Mouse (Mus musculus): Measurements from ENCODE around the gene Crnkl1. TPM values are rescaled to one million over a fixed set of nuclear protein-coding genes. Genes with fewer than 3 reads are reported as not detected.
A peak's percentile ranks its signal among the peaks of the same experiment; 100 is the strongest.

The Crnkl1 gene
- total RNA-seq, 1 experiment = 35.0 TPM

GRCm38 (mm10) chr2:145884913-145885785, 49.7 kb downstream of the Crnkl1 start:
- in situ Hi-C loops (cut with MboI; ENCODE audit: low sequenced_read_pairs in 2 of 2, unreplicated experiment in 2 of 2) = no loop called here
- DNase-seq (ENCODE audit: low read depth, low spot score) = no peak
- H3K4me3 ChIP-seq (ENCODE audit: insufficient read depth in 1 of 2, low read depth in 1 of 2, low read length in 2 of 2, poor library complexity in 1 of 2, severe bottlenecking in 1 of 2) = no peak overlapping the region
- no peaks in the 10 kb centered on the region; the same call in 1 of the 2 replicates for H3K36me3 ChIP-seq (ENCODE audit: control insufficient read depth, insufficient read depth, low read length, poor library complexity, severe bottlenecking)
- TF ChIP-seq ZNF384 (IDR thresholded peaks at IDR 0.05; ENCODE audit: low read depth, low read length) (no peak), MAFK (IDR thresholded peaks at IDR 0.05; ENCODE audit: insufficient read depth, low read depth, low read length) (no peak), CHD2 (IDR thresholded peaks at IDR 0.05; ENCODE audit: low read depth, low read length) (no peak), ZC3H11A (IDR thresholded peaks at IDR 0.05; ENCODE audit: borderline replicate concordance, low read depth, low read length) (no peak)
- H3K4me1 ChIP-seq (ENCODE audit: control insufficient read depth in 2 of 2, insufficient read depth in 2 of 2, low read length in 2 of 2, poor library complexity in 1 of 2) = peaks cover 5 to 23% of the 10 kb centered on the region in 2 experiments
- peak overlapping the region; percentile 83; the same call in 1 of the 2 replicates for H3K27ac ChIP-seq (ENCODE audit: insufficient read depth, low read depth, low read length, poor library complexity, severe bottlenecking)
- H3K9ac ChIP-seq (ENCODE audit: insufficient read depth, low read depth, low read length, poor library complexity, severe bottlenecking) = peak overlapping the region; percentile 3; the same call in 1 of the 2 replicates
- no peaks in the 10 kb centered on the region for H3K9me3 ChIP-seq (ENCODE audit: control insufficient read depth, insufficient read depth, low read depth, low read length)

DNA sequence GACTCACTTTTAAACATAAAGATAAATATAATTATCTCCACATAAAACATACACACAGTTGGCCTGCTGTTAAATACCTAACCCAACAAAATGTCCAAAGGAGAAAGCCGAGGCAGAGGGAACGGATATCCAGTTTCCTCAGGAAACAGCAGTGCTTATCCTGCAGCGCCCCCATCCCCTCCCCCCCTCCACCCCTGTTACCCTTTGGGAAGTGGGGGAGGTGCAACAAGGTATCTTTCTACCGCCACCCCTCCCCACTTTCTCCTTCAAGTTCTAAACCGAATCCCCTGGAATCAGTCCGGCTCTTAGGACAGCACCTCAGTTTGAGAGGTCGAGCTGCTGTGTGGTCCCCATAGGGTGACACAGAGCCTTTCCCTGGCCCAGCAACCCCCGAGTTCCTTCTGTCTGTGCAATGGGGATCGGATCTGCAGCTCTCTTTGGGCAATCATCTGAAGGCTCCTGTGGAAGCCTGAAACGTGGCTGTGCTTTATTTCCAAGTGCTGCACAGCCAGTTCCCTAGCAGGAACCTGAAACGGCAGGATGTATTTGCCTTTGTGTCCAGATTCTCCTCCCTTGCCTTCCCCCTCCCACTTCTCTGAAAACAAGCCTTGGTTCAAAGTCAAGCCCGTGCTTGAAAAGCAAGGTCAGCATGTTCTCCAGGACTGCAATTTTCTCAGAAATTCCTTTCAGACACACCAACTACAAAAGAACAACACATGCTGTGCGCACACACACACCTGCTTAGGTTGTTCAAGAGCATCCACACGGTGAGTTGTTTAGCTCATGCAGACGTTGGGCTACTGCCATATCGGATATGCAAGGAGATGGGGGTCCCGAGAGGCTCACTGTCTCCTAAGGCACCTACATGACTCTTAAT, 50.5 kb downstream of the Crnkl1 start:
- TF ChIP-seq MAFK (IDR thresholded peaks at IDR 0.05; ENCODE audit: insufficient read depth, low read depth, low read length) = peak; percentile 71
- no peak for TF ChIP-seq ZNF384 (IDR thresholded peaks at IDR 0.05; ENCODE audit: low read depth, low read length)
- Histone ChIP-seq H3K4me1 (ENCODE audit: control insufficient read depth in 2 of 2, insufficient read depth in 2 of 2, low read length in 2 of 2, poor library complexity in 1 of 2) (peaks cover 5 to 23% of the 10 kb centered on the region in 2 experiments), H3K36me3 (ENCODE audit: control insufficient read depth, insufficient read depth, low read length, poor library complexity, severe bottlenecking) (no peaks in the 10 kb centered on the region; the same call in 1 of the 2 replicates), H3K27ac (ENCODE audit: insufficient read depth, low read depth, low read length, poor library complexity, severe bottlenecking) (peak overlapping the region; percentile 83), H3K9ac (ENCODE audit: insufficient read depth, low read depth, low read length, poor library complexity, severe bottlenecking) (peak overlapping the region; percentile 59; the same call in 1 of the 2 replicates), H3K4me3 (ENCODE audit: insufficient read depth in 1 of 2, low read depth in 1 of 2, low read length in 2 of 2, poor library complexity in 1 of 2, severe bottlenecking in 1 of 2) (peak overlapping the region; percentile 0 to 5; a peak in 3 of 4 replicates), H3K9me3 (ENCODE audit: control insufficient read depth, insufficient read depth, low read depth, low read length) (no peaks in the 10 kb centered on the region)
- DNase-seq (ENCODE audit: low read depth, low spot score) = no peak
- in situ Hi-C loops (cut with MboI; ENCODE audit: low sequenced_read_pairs in 2 of 2, unreplicated experiment in 2 of 2) = no loop called here

DNA sequence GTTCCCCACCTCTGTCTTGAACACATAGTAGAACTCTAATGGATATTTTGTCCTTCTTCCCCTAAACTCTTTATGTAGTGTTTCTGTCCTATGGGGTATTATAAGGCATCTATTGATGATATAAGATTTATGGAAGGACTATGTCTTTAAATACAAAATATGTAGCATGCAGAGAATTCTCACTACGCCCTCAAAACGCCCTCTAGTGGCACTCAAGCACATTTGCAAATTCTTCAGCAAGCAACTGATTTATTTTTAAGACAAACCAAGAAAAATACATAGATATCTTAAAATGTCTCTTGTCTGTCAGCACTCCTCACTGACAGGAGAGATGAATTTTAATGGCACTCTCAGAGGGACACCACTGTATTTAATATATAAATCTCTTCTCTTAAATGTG, 52.4 kb downstream of the Crnkl1 start:
- no peak for DNase-seq (ENCODE audit: low read depth, low spot score)
- no peak overlapping the region for H3K9ac ChIP-seq (ENCODE audit: insufficient read depth, low read depth, low read length, poor library complexity, severe bottlenecking)
- H3K4me3 ChIP-seq (ENCODE audit: insufficient read depth in 1 of 2, low read depth in 1 of 2, low read length in 2 of 2, poor library complexity in 1 of 2, severe bottlenecking in 1 of 2) = no peak overlapping the region
- H3K27ac ChIP-seq (ENCODE audit: insufficient read depth, low read depth, low read length, poor library complexity, severe bottlenecking) = no peak overlapping the region
- H3K36me3 ChIP-seq (ENCODE audit: control insufficient read depth, insufficient read depth, low read length, poor library complexity, severe bottlenecking) = no peaks in the 10 kb centered on the region; the same call in 1 of the 2 replicates
- H3K9me3 ChIP-seq (ENCODE audit: control insufficient read depth, insufficient read depth, low read depth, low read length) = no peaks in the 10 kb centered on the region
- H3K4me1 ChIP-seq (ENCODE audit: control insufficient read depth in 2 of 2, insufficient read depth in 2 of 2, low read length in 2 of 2, poor library complexity in 1 of 2) = peaks cover 5 to 16% of the 10 kb centered on the region in 2 experiments
- in situ Hi-C loops (cut with MboI; ENCODE audit: low sequenced_read_pairs in 2 of 2, unreplicated experiment in 2 of 2) = no loop called here
- TF ChIP-seq ZC3H11A (IDR thresholded peaks at IDR 0.05; ENCODE audit: borderline replicate concordance, low read depth, low read length) = 0 out of 2 replicates have a peak, but pooled peaks have one; percentile 7
- TF ChIP-seq HCFC1 (IDR thresholded peaks at IDR 0.05; ENCODE audit: borderline replicate concordance, insufficient read depth, low read length) = no peak

DNA sequence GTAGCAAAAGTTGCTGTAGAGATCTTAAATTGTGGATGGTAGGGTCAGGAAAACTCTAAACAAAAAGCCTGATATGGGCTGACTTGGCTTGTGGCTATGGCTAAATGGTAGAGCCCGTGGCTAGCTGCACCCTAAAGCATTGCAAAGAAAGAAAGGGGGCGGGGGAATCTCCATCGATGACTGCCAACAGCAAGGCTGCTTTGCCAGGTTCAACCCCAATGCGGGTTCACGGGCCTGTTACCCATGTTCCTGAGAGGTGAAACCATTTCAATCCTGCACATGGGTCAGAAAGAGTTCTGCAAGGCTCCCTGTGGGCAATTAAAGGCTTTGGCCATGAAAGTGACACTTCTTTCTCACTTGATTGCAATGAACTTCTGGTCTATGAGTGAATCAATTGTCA, 52.9 kb downstream of the Crnkl1 start:
- Histone ChIP-seq H3K9ac (ENCODE audit: insufficient read depth, low read depth, low read length, poor library complexity, severe bottlenecking) (no peak overlapping the region), H3K36me3 (ENCODE audit: control insufficient read depth, insufficient read depth, low read length, poor library complexity, severe bottlenecking) (no peaks in the 10 kb centered on the region; the same call in 1 of the 2 replicates), H3K9me3 (ENCODE audit: control insufficient read depth, insufficient read depth, low read depth, low read length) (no peaks in the 10 kb centered on the region), H3K27ac (ENCODE audit: insufficient read depth, low read depth, low read length, poor library complexity, severe bottlenecking) (no peak overlapping the region), H3K4me1 (ENCODE audit: control insufficient read depth in 2 of 2, insufficient read depth in 2 of 2, low read length in 2 of 2, poor library complexity in 1 of 2) (peaks cover 5 to 16% of the 10 kb centered on the region in 2 experiments), H3K4me3 (ENCODE audit: insufficient read depth in 1 of 2, low read depth in 1 of 2, low read length in 2 of 2, poor library complexity in 1 of 2, severe bottlenecking in 1 of 2) (no peak overlapping the region)
- no peak for DNase-seq (ENCODE audit: low read depth, low spot score)
- in situ Hi-C loops (cut with MboI; ENCODE audit: low sequenced_read_pairs in 2 of 2, unreplicated experiment in 2 of 2) = no loop called here
- TF ChIP-seq MAFK (IDR thresholded peaks at IDR 0.05; ENCODE audit: insufficient read depth, low read depth, low read length) (no peak), HCFC1 (IDR thresholded peaks at IDR 0.05; ENCODE audit: borderline replicate concordance, insufficient read depth, low read length) (no peak), CHD2 (IDR thresholded peaks at IDR 0.05; ENCODE audit: low read depth, low read length) (no peak), ZC3H11A (IDR thresholded peaks at IDR 0.05; ENCODE audit: borderline replicate concordance, low read depth, low read length) (no peak), ZNF384 (IDR thresholded peaks at IDR 0.05; ENCODE audit: low read depth, low read length) (no peak)

Measured in ES-E14 (cell line).